Mouse (Mus musculus) megakaryocyte, embryonic 14.5 days (primary cell): ENCODE results near the gene Jarid2.
"Not testable (repeated sequence)": the region's sequence is repeated elsewhere in the genome, so short reads cannot be mapped to it uniquely, and the experiment has no call there.

Experiments
- FLI1 ChIP-seq: IDR thresholded peaks from 2 replicates; pipeline ENCODE4 v1.6.1; 2012; ENCODE audit warnings: low read length, inconsistent platforms, mixed read lengths
- GATA1 ChIP-seq: IDR thresholded peaks from 3 replicates; pipeline ENCODE4 v1.6.1; 2012; ENCODE audit warnings: mixed read lengths, low read length, inconsistent platforms, borderline replicate concordance

DNA sequence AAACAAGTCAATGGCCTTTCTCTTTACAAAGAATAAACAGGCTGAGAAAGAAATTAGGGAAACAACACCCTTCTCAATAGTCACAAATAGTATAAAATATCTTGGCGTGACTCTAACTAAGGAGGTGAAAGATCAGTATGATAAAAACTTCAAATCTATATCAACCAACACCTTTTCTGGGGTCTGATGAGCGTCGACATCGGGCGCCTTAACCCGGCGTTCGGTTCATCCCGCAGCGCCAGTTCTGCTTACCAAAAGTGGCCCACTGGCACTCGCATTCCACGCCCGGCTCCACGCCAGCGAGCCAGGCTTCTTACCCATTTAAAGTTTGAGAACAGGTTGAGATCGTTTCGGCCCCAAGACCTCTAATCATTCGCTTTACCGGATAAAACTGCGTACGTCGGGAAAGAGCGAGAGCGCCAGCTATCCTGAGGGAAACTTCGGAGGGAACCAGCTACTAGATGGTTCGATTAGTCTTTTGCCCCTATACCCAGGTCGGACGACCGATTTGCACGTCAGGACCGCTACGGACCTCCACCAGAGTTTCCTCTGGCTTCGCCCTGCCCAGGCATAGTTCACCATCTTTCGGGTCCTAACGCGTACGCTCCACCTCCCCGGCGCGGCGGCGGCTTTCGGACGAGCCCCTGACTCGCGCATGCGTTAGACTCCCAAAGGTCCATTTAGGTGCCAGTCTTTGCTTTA lies 140.3 kb downstream of the Jarid2 start:
- TF ChIP-seq GATA1, FLI1: not testable (repeated sequence)
